Mouse (Mus musculus) CD4-positive helper T cell, adult 2 months (primary cell): ENCODE measurements around the gene Baz2a.
"Not testable (repeated sequence)": the region's sequence is repeated elsewhere in the genome, so short reads cannot be mapped to it uniquely, and the experiment has no call there.

Experiments used
- DNase-seq: peaks from one replicate; pipeline ENCODE4 v3.0.0-alpha.2; 2012; ENCODE audit warnings: low read depth, missing footprints, low spot score

The Baz2a gene

DNA sequence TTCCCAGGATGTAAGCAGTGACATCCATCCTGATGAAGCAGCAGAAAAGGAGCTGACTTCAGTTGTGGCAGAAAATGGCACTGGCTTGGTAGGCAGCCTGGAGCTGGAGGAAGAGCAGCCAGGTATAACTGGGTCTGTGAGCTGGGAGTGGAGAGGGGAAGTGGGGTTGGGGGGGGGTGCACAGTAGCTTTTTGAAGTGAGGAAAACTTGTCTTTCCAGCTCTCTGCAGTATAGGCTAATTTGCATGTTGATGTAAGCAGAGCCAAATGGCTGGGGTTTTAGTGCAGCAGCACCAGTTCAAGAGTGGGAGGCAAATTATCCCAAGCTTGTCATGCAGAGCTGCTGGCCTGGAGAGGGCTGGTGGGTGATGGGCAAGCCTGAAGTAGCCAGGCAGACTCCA, 19.9 kb downstream of the Baz2a start:
- no peak for DNase-seq

DNA sequence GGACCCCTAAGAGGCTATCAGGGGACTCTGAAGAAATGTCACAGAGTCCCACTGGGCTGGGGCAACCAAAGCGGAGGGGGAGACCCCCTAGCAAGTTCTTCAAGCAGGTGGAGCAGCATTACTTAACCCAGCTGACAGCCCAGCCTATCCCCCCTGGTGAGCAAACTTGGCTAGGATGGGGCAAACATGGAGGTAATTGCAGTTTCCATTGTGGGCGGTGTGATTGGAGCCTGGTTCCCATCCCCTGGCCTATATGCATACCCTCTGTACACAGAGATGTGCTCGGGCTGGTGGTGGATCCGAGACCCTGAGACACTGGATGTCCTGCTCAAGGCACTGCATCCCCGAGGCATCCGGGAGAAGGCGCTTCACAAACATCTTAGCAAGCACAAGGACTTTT, 32.5 kb downstream of the Baz2a start:
- DNase-seq: no peak

DNA sequence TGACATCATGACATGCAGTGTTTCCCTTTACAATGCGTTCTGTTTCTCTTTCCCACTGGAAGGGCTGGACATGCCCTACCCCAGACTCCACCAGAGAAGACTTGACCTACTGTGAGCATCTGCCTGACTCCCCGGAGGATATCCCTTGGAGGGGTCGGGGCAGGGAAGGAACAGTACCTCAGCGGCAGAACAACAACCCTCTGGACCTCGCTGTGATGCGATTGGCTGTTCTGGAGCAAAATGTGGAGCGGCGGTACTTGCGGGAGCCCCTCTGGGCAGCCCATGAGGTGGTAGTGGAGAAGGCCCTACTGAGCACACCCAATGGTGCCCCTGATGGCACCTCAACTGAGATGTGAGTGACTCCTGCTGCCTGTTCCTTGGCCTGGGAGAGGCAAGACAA, 33.5 kb downstream of the Baz2a start:
- DNase-seq: no peak

DNA sequence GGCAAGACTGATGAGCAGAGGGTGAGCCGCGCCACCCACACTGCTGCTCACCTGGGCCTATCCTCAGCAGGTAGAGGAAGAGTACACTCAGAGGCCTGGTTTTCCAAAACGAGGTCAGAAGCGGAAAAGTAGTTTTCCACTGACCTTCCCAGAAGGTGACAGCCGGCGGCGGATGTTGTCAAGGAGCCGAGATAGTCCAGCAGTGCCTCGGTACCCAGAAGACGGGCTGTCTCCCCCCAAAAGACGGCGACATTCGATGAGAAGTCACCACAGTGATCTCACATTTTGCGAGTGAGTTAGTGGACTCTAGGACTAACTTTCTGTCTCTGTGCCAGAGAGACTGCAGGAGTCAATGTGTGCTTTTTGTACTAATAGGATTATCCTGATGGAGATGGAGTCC, 34.6 kb downstream of the Baz2a start:
- DNase-seq: no peak

DNA sequence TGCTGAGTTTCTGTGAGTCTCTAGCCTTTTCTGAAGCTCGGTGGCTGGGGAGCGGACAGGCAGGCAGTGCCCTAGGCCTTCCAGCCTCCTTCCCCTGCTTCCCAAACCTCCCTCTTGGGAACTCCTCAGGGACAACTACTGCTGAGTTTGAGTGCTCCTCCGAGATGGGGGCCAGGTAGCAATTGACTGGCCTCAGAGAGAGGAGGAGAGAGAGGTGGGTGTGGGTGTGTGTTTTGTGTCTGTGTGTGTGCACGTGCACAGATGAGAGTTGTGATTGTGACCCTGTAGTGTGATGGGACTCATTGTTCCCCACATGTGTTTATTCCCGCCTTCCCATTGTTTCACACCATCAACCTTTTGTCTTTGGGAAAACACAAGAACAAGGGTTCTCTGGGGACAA, 36.1 kb downstream of the Baz2a start:
- DNase-seq: no peak

DNA sequence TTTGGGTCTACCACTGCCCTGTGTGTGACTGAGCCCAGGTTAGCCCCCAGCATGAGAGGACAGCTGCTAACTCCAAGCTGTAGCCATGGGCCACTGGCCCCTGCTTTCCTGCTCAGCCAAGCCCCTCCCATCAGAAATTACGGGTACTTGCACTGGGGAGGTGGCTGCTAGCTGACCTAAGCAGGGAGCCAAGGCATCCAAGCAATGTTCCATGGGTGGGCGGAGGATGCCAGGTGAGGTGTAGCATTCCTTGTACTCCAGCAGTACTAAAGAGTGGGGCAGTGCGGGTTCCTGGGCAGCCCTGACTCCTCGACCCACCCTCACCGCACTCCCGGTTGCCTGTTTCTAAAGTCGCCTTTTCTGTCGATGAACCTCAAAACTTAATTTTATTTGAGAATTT, 36.8 kb downstream of the Baz2a start:
- DNase-seq: no peak

DNA sequence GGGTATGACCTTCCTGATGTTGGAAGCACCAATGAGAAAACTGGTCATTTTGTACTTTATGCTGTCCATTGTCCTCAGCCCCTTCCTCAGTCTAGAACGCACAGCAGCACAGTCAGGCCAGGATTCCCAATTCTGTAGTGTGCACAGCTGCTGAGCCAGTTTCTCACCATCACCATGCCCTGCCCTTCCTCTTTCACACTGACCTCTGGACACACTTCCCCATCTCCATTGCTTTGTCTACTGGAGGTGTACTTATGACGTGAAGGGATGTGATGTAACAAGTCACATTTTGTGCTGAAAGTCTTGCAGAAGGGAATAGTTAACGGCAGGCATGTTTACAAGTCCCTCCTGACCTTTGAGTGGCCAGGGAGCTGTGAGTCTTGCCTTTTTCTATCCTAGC, 39.9 kb downstream of the Baz2a start:
- DNase-seq: no peak

DNA sequence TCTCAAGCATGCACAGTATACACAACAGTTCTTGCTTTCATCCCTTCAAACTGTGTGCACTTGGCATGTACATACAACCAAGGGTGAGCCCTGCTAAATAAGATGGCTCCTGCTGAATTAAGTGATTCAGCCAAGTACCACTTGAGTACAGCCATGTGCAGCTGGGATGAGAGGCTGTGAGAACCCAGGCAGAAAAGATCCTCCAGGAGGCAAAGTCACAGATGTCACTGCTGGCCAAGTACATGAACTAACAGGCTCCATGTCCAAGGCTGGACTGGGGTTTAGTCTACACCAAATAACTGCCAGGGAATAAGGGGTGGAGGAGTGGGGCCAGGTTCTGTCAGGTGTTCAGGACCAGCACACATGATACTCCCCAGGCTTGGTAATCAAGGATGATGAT, 40.4 kb downstream of the Baz2a start:
- DNase-seq: no peak

DNA sequence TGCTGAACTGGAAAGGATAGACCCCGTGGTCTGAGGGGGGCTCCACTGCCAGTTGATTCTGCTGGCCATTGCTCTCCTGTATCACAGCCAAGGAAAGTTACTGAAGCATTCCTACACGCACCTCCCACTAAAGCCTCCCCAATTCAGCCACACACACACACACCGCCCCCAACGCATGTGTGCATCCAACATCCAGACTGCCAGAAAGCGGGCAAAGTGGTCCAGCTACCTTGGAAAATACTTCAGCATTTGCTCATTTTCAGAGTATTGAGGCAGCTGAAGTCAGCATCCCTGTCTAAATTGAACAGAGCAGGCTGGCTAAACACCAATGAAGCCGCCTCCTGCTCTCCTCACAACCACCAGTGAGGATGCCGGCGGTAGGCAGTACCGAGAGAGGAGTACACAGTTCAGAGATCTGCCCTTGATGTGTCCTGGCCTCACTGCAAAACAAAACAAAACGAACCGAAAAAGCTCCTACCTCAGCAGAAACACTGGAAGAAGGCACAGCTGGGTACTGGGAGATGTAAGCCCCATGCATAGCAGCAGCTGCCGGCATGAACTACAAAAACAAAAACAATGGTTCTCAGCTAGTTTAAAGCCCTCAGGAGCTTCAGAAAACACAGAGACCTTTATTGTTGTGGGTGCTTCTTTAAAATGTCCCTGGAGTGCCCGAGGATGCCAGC, 42.4 kb downstream of the Baz2a start:
- peak; percentile 39 for DNase-seq

DNA sequence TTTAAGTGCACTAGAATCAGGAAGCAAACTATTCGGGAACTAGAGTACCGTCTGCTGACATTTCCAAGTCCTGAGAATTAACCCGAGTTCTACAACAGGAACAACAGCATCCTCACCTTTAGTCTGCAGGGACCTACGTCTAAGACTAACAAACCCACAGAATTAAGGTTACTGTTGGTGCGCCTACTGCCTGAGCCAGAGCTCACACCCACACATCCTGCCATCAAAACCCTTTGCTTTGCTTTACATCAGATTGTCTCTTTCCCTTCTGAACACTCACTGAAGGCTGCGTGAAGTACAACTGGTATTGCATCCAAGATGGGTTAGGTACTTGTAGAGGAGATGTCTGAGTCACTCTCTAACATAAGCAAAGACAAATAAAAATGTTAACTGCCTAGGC, 44.0 kb downstream of the Baz2a start:
- DNase-seq: peak; percentile 65

DNA sequence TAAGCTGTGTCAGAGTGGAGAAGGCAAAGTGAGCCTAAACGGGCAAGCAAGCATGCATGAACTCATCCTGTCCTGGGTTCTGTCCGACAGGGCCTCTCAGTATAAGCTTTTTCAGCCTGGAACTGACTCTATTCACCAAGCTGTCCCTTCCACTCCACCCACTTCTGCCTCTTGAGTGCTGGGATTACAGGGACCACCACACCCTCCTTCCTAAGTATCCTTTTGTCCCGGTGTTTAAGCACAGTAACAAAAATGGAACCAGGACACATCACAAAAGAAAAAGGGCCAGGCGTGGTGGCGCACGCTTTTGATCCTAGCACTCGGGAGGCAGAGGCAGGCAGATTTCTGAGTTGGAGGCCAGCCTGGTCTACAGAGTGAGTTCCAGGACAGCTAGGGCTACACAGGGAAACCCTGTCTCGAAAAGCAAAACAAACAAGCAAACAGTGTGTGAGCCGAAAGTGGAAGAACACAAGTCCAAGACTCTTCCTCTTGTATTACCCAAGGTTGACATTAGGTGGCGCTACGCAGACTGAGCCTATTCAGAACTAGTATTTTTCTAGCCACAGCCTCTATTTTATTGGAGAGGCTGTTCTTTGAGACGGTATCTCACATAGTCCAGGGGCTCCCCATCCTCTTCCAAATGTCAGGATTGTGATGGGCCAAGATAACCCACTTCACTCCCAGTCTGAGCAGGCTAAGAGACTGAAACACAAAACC, 49.0 kb downstream of the Baz2a start:
- peak; percentile 69 for DNase-seq

DNA sequence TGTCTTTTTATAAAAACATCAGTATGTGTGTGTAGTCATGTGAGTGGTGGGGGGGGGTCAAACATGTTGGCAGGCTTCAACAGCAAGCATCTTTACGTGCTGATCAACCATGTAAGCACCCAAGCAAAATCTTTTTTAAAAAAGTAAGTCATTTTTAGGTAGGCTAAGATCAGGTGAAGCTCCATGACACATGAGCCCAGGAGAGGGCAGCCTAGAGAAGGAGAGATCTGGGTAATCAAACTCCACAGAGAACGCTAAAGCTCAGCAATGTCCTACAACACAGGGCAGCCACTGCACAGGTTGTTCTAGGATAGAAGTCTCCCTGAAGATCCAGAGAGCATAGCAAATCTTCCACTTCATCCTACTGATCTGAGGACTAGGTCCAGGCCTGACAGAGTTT, 50.8 kb downstream of the Baz2a start:
- DNase-seq: no peak

DNA sequence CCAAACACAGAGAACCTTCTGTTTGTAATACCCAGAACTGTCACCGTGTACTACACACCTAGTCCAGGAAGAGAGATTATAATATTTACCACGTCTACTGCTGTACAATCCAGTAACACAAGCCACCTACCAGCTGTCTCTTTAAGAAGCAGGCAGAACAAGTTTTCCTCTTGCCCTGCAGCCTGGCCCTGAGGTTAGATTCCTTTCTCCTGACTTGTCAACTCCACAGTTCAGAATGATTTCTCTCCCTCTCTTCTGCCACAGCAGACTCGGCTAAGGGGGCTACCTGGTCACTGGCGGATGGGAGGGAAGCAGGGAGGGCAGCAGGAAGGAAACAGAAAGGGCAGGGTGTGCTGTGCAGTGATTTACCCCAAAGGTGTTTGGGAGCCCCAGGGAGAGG, 52.3 kb downstream of the Baz2a start:
- no peak for DNase-seq

DNA sequence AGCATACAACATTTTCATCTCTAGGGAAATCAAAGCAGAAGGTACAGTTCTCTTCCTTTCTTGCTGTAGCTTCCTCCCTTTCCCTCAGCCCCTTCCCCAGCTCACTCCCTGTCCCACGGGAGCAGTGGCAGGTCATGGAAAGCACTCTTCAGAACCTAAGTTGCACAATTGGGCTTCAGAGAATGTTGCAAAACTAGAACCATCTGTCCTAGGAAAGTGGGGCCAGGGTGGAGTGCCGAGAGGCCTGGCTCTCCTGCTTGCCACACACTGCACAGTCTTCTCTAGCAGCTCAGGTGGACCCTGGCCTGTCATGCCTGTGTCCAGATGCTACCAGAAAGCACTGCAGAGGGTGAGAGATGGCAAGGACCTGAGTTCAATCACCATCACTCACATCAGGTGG, 53.6 kb downstream of the Baz2a start:
- no peak for DNase-seq

DNA sequence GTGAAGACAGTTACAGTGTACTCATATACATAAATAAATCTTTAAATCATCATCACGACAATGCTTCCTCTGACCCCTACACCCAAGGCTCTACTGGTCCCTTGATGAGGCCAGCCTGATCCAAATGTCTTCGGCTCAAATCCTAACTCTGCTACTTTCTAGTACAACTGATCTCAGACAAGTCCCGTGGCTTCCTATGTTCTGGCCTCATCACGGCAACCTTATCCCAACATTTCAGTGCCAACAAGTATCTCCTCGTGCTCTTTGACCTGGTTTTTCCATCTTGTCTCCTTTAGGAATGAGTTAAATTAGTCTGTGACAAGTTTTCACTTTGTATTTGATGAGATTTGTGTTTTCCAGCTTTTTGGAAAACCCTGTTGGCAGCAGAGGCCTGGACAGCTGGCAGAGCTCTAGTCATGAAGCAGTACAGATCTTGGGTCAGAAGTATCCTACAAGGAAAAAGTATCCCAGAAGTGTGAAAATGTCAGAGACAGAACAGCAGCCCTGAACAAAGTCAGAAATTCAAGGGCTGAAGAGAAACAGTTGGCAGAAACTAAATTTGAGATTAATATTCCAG, 57.5 kb downstream of the Baz2a start:
- no peak for DNase-seq

DNA sequence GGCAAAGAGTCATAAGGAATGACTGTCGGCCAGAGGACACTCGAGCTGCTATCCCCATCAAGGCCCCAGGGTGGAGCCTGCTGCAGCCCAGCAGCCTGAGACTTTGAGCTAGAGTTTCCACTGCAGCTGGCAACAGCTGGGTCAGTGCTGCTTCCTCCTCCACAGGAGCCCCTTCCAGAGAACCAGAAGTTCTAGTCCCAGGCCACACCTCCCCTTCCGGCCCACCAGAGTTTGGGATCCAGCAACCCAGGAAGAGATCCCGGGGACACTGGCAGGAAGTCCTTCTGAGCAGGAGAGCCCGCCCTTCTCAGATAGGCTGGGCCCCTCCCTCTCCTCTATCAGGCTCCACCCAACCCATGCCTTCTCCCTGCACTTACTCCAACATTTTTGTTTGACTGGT, 58.2 kb downstream of the Baz2a start:
- DNase-seq: no peak

DNA sequence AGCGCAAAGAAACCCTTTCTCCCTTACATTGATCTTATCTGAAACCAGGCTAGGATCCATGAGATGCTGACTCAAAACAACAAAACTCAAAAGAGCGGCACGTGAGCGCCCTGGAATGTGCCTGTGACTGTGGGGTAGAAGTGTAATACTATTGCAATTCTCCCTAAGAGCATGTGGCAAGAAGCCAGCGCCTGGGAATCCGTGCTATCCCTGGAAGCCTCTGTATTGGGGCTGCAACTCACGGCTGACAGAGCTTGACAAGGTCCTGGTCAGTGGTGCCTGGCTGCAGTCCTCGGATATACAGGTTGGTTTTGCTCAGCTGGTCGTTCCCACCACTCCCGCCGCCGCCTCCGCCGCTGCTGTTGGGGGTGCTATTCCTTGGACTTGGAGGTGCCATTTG, 59.6 kb downstream of the Baz2a start:
- DNase-seq: no peak

DNA sequence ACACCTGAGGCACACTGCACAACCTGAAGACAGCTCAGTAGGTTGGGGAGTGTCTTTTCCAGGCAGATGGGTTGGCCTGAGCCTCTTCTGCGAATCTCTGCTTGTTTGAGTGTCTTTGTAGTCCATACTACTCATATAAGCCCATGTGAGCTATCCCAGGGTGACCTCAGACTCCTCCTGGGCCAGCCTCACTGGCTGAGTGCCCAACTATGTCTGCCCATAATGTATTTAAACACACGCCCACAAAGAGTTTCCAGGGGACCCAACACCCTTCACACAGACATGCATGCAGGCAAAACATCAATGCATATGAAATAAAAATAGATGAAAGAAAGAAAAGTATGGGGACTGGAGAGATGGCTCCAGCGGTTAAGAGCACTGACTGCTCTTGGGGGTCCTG, 62.6 kb downstream of the Baz2a start:
- DNase-seq: no peak

DNA sequence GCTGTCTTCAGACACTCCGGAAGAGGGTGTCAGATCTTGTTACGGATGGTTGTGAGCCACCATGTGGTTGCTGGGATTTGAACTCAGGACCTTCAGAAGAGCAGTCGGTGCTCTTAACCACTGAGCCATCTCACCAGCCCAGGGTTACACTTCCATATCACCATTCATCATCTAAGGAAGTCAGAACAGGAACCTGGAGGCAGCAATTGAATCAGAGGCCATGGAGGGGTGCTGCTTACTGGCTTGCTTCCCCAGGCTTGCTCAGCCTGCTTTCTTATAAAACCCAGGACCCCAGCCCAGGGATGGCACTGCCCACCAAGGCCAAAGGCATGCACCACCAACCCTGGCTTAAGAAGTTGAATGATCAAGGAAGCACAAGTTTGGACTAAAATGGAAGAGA, 74.3 kb downstream of the Baz2a start:
- DNase-seq: not testable (repeated sequence)

DNA sequence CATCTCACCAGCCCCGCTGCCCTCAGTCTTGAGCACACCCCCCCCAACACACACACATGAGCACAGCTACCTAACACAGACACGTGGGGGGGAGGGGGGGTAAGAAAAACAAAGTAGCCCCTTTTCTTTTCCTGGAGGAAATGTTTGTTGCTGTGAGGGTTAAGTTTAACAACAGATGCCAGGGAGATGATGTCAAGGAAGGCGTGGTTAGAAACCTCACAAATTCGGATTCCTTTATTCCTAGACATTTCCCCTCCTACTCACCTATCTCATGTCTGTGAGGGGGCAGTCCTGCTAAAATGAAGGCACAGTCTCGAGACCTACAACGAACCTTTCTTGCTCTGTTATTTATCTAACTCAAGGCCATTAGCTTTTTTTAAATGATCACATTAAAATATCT, 75.7 kb downstream of the Baz2a start:
- no peak for DNase-seq

DNA sequence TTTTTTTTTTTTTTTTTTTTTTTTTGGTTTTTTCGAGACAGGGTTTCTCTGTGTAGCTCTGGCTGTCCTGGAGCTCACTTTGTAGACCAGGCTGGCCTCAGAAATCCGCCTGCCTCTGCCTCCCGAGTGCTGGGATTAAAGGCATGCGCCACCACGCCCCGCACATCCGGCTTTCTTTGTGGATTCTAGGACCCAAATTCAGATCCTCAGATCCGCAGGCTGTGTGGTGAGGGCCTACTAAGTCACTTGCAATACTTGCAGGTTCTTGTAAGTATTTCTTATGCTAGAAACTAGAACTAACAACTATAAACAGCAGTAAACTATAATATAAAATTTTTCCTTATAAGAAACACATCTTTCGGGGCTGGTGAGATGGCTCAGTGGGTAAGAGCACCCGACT, 80.0 kb downstream of the Baz2a start:
- DNase-seq: not testable (repeated sequence)

DNA sequence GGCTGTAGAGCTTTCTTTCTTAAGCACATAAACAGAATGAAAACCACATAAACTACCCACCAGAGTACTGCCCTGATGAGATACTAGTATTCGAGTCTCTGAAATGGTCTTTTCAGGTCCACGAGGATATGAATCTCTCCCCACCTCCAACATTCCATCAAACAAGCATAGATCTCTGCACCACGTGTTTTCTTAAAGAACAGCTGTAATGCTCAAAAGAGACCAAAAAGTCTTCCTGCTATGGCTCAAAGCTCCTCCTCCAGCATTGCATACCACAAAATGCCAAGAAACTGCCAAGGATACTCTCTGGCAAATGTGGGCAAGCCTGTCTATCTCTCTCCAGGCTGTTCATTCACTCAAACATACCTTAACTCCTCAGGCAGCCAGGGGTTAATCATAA, 83.9 kb downstream of the Baz2a start:
- no peak for DNase-seq
